Mouse (Mus musculus): Measurements from ENCODE around the gene Gm37240. TPM values are rescaled to one million over a fixed set of nuclear protein-coding genes. Genes with fewer than 3 reads are reported as not detected.

Gm37240 gene
- polyA plus RNA-seq, 1 experiment from 2014 or later: 2.2 TPM

GRCm38 (mm10) chr3:85655538-85655937 is 231.8 kb downstream of the Gm37240 start:
- no peak for ATAC-seq (ENCODE audit: insufficient number of reproducible peaks, low FRiP score, low TSS enrichment, low read depth)
- H3K4me3 ChIP-seq (ENCODE audit: low read depth, low read length): no peak overlapping the region
- H3K27ac ChIP-seq (replicated peaks; ENCODE audit: low read depth, low read length): no peak overlapping the region
- no peaks in the 10 kb centered on the region for H3K27me3 ChIP-seq (ENCODE audit: control insufficient read depth, insufficient read depth, low read length)
- 94% methylated on average over 3 of the region's 3 CpGs for WGBS
- H3K9ac ChIP-seq (ENCODE audit: low read length): no peak overlapping the region
- H3K9me3 ChIP-seq (ENCODE audit: control insufficient read depth, low read length): no peaks in the 10 kb centered on the region
- DNase-seq (ENCODE audit: low spot score): no peak
- H3K36me3 ChIP-seq (ENCODE audit: control insufficient read depth, insufficient read depth, low read length): no peaks in the 10 kb centered on the region
- H3K4me2 ChIP-seq (ENCODE audit: low read depth, severe bottlenecking): no peak overlapping the region
- H3K4me1 ChIP-seq (ENCODE audit: control insufficient read depth, insufficient read depth, low read length): no peaks in the 10 kb centered on the region

- DNase-seq (ENCODE audit: low spot score): no peak
- Histone ChIP-seq H3K27me3 (ENCODE audit: control insufficient read depth, insufficient read depth, low read length) (no peaks in the 10 kb centered on the region), H3K4me1 (ENCODE audit: control insufficient read depth, insufficient read depth, low read length) (no peaks in the 10 kb centered on the region), H3K9me3 (ENCODE audit: control insufficient read depth, low read length) (no peaks in the 10 kb centered on the region), H3K4me3 (ENCODE audit: low read depth, low read length) (no peak overlapping the region), H3K36me3 (ENCODE audit: control insufficient read depth, insufficient read depth, low read length) (no peaks in the 10 kb centered on the region), H3K9ac (ENCODE audit: low read length) (no peak overlapping the region), H3K4me2 (ENCODE audit: low read depth, severe bottlenecking) (no peak overlapping the region), H3K27ac (replicated peaks; ENCODE audit: low read depth, low read length) (no peak overlapping the region)
- no peak for ATAC-seq (ENCODE audit: insufficient number of reproducible peaks, low FRiP score, low TSS enrichment, low read depth)
- 77% methylated on average over 4 of the region's 4 CpGs for WGBS
Measured at GRCm38 (mm10) chr3:85652727-85653665, 234.3 kb downstream of the Gm37240 start.

GRCm38 (mm10) chr3:85649176-85649575 is 238.1 kb downstream of the Gm37240 start:
- Histone ChIP-seq H3K4me3 (ENCODE audit: low read depth, low read length) (no peak overlapping the region), H3K4me2 (ENCODE audit: low read depth, severe bottlenecking) (no peak overlapping the region), H3K4me1 (ENCODE audit: control insufficient read depth, insufficient read depth, low read length) (no peaks in the 10 kb centered on the region), H3K27ac (replicated peaks; ENCODE audit: low read depth, low read length) (no peak overlapping the region), H3K9ac (ENCODE audit: low read length) (no peak overlapping the region), H3K27me3 (ENCODE audit: control insufficient read depth, insufficient read depth, low read length) (no peaks in the 10 kb centered on the region), H3K9me3 (ENCODE audit: control insufficient read depth, low read length) (no peaks in the 10 kb centered on the region), H3K36me3 (ENCODE audit: control insufficient read depth, insufficient read depth, low read length) (no peaks in the 10 kb centered on the region)
- 94% methylated on average over 4 of the region's 4 CpGs for WGBS
- ATAC-seq (ENCODE audit: insufficient number of reproducible peaks, low FRiP score, low TSS enrichment, low read depth) (no peak), DNase-seq (ENCODE audit: low spot score) (no peak)

DNA sequence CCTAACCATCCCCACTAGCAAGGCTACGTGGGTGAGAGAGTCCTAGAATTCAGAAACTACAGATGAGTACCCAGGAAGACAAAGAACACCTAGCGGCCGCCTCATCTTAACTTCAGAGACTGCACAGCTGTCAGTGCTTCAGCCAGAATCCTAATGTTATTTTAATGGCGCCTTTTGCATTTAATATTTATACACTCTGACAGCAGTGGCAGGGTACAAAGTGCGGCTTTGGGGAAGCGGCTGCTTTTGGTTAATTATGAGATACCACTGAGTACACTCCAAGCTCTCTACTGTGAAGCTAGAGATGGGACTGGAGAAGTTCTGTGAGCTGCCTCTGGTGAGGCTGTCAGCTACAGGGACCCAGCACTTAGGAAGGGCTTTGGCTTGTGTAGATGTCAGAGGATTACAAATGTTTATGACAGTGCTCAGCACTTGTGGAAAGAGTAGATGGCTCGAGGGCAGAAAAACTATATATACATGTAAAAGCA is 241.8 kb downstream of the Gm37240 start:
- Histone ChIP-seq H3K9ac (ENCODE audit: low read length) (no peak overlapping the region), H3K4me3 (ENCODE audit: low read depth, low read length) (no peak overlapping the region), H3K4me2 (ENCODE audit: low read depth, severe bottlenecking) (no peak overlapping the region), H3K9me3 (ENCODE audit: control insufficient read depth, low read length) (no peaks in the 10 kb centered on the region), H3K4me1 (ENCODE audit: control insufficient read depth, insufficient read depth, low read length) (no peaks in the 10 kb centered on the region), H3K27ac (replicated peaks; ENCODE audit: low read depth, low read length) (no peak overlapping the region), H3K27me3 (ENCODE audit: control insufficient read depth, insufficient read depth, low read length) (no peaks in the 10 kb centered on the region), H3K36me3 (ENCODE audit: control insufficient read depth, insufficient read depth, low read length) (no peaks in the 10 kb centered on the region)
- no peak for ATAC-seq (ENCODE audit: insufficient number of reproducible peaks, low FRiP score, low TSS enrichment, low read depth)
- DNase-seq (ENCODE audit: low spot score): no peak
- WGBS: 95% methylated on average over 7 of the region's 7 CpGs

DNA sequence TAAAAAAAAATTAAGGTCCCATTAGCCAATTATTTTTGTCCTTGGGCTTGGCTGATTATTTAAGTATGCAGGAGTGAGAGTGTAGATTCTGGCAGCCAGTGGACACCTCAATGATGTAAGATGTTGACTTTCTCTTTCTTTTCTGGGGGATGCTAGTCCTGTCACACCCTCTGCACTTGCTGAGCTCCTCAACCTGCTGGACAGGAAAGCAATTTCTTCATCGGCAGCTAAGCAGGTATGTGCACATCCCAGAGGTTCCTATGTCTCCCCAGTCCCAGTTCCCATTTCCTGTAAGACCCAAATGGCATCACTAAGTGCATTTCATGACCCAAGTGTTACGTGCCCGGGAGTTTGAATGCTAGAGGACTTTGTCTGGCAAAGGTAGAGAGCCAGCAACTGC is 242.5 kb downstream of the Gm37240 start:
- Histone ChIP-seq H3K27ac (replicated peaks; ENCODE audit: low read depth, low read length) (no peak overlapping the region), H3K4me1 (ENCODE audit: control insufficient read depth, insufficient read depth, low read length) (no peaks in the 10 kb centered on the region), H3K9me3 (ENCODE audit: control insufficient read depth, low read length) (no peaks in the 10 kb centered on the region), H3K36me3 (ENCODE audit: control insufficient read depth, insufficient read depth, low read length) (no peaks in the 10 kb centered on the region), H3K27me3 (ENCODE audit: control insufficient read depth, insufficient read depth, low read length) (no peaks in the 10 kb centered on the region), H3K4me2 (ENCODE audit: low read depth, severe bottlenecking) (no peak overlapping the region), H3K9ac (ENCODE audit: low read length) (no peak overlapping the region), H3K4me3 (ENCODE audit: low read depth, low read length) (no peak overlapping the region)
- DNase-seq (ENCODE audit: low spot score) (no peak), ATAC-seq (ENCODE audit: insufficient number of reproducible peaks, low FRiP score, low TSS enrichment, low read depth) (no peak)
- WGBS: 90% methylated on average over 3 of the region's 3 CpGs

- Histone ChIP-seq H3K9ac (ENCODE audit: low read length) (no peak overlapping the region), H3K4me3 (ENCODE audit: low read depth, low read length) (no peak overlapping the region), H3K27ac (replicated peaks; ENCODE audit: low read depth, low read length) (no peak overlapping the region), H3K36me3 (ENCODE audit: control insufficient read depth, insufficient read depth, low read length) (no peaks in the 10 kb centered on the region), H3K27me3 (ENCODE audit: control insufficient read depth, insufficient read depth, low read length) (no peaks in the 10 kb centered on the region), H3K9me3 (ENCODE audit: control insufficient read depth, low read length) (no peaks in the 10 kb centered on the region), H3K4me2 (ENCODE audit: low read depth, severe bottlenecking) (no peak overlapping the region), H3K4me1 (ENCODE audit: control insufficient read depth, insufficient read depth, low read length) (no peaks in the 10 kb centered on the region)
- ATAC-seq (ENCODE audit: insufficient number of reproducible peaks, low FRiP score, low TSS enrichment, low read depth) (no peak), DNase-seq (ENCODE audit: low spot score) (no peak)
- WGBS: 86% methylated on average over 3 of the region's 3 CpGs
Measured at GRCm38 (mm10) chr3:85641751-85642150, 245.6 kb downstream of the Gm37240 start.

GRCm38 (mm10) chr3:85636716-85637447 is 250.4 kb downstream of the Gm37240 start:
- ATAC-seq (ENCODE audit: insufficient number of reproducible peaks, low FRiP score, low TSS enrichment, low read depth) (no peak), DNase-seq (ENCODE audit: low spot score) (no peak)
- Histone ChIP-seq H3K4me2 (ENCODE audit: low read depth, severe bottlenecking) (no peak overlapping the region), H3K27me3 (ENCODE audit: control insufficient read depth, insufficient read depth, low read length) (no peaks in the 10 kb centered on the region), H3K27ac (replicated peaks; ENCODE audit: low read depth, low read length) (no peak overlapping the region), H3K9ac (ENCODE audit: low read length) (no peak overlapping the region), H3K4me1 (ENCODE audit: control insufficient read depth, insufficient read depth, low read length) (no peaks in the 10 kb centered on the region), H3K9me3 (ENCODE audit: control insufficient read depth, low read length) (no peaks in the 10 kb centered on the region), H3K36me3 (ENCODE audit: control insufficient read depth, insufficient read depth, low read length) (no peaks in the 10 kb centered on the region), H3K4me3 (ENCODE audit: low read depth, low read length) (no peak overlapping the region)
- 91% methylated on average over 5 of the region's 5 CpGs for WGBS

DNA sequence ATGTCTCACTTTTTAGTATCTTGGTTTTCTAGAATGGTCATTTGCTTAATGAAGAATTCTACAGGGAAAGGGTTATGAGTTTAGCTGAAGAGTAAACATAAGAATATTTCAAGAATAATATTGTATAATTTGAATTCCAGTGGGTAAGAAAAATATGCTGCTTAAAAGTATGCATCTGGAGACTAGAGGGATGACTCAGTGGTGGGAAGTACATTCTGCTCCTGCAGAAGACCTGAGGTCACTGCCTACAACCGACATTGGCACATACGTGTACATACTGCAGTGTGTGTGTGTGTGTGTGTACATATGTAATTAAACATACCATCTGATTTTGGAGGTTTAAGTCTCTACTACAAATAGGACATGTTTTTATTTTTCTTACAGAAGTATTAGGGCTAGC is 251.7 kb downstream of the Gm37240 start:
- ATAC-seq (ENCODE audit: insufficient number of reproducible peaks, low FRiP score, low TSS enrichment, low read depth) (no peak), DNase-seq (ENCODE audit: low spot score) (no peak)
- no peak overlapping the region for H3K4me3 ChIP-seq (ENCODE audit: low read depth, low read length)
- H3K9me3 ChIP-seq (ENCODE audit: control insufficient read depth, low read length): no peaks in the 10 kb centered on the region
- H3K9ac ChIP-seq (ENCODE audit: low read length): no peak overlapping the region
- no peak overlapping the region for H3K4me2 ChIP-seq (ENCODE audit: low read depth, severe bottlenecking)
- no peaks in the 10 kb centered on the region for H3K4me1 ChIP-seq (ENCODE audit: control insufficient read depth, insufficient read depth, low read length)
- no peak overlapping the region for H3K27ac ChIP-seq (replicated peaks; ENCODE audit: low read depth, low read length)
- no peaks in the 10 kb centered on the region for H3K27me3 ChIP-seq (ENCODE audit: control insufficient read depth, insufficient read depth, low read length)
- WGBS: 95% methylated on average over 2 of the region's 2 CpGs
- no peaks in the 10 kb centered on the region for H3K36me3 ChIP-seq (ENCODE audit: control insufficient read depth, insufficient read depth, low read length)

Measured in limb, embryonic 11.5 days (tissue).